ENCODE assay signal across 12 mouse cellular contexts in genomic region chr2:167302031-167302430, GRCm38 (mm10). TPM values are rescaled to one million over a fixed set of nuclear protein-coding genes. Genes with fewer than 3 reads are reported as not detected.
DNase-seq lines count a peak whose midpoint lies in the region; TF ChIP-seq lines count a peak whose summit lies in the region.
"Had no signal": no experiment of that assay in that cellular context is flagged by ENCODE, and none has a peak within 500 bp of the region (broad histone marks: within the 10 kb centered on the region; RNA-seq: fewer than 3 reads in every experiment).

No protein-coding gene starts in this region.

- no peak for TF ChIP-seq CTCF in gastrocnemius, adult 2 months (IDR thresholded peaks at IDR 0.05)

- intact Hi-C loops in gastrocnemius, adult 2 months (cut with DNase I) = no loop called here
- intact Hi-C loops in left cerebral cortex, postnatal 36 days (cut with DNase I) = no loop called here

- peak; percentile 8 for DNase-seq in gastrocnemius, adult 2 months
- DNase-seq in gastrocnemius, adult 18-20 months (ENCODE audit: low spot score) = no peak
- DNase-seq in left cerebral cortex, adult 18-20 months (ENCODE audit: low spot score in 2 of 2) = peak; percentile 0 to 1
- no peak for DNase-seq in left cerebral cortex, postnatal 36 days (ENCODE audit: low spot score in 2 of 2)
- peak; percentile 1 for DNase-seq in cerebellum, postnatal 36 days
- DNase-seq in layer of hippocampus, adult 8-10 months (ENCODE audit: low spot score in 2 of 2) = peak; percentile 1 to 2
- no peak for DNase-seq in spleen, postnatal 36 days (ENCODE audit: low spot score in 2 of 2)
- DNase-seq: right cerebral cortex, postnatal 14 days had no signal

- no peak overlapping the region for H3K27ac ChIP-seq in gastrocnemius, adult 2 months
- H3K27ac ChIP-seq: embryonic facial prominence, embryonic 12.5 days; hindbrain, embryonic 14.5 days; liver, embryonic 15.5 days had no signal

- no peak overlapping the region for H3K4me3 ChIP-seq in gastrocnemius, adult 2 months
- H3K4me3 ChIP-seq: embryonic facial prominence, embryonic 12.5 days; heart, embryonic 13.5 days; liver, embryonic 15.5 days had no signal

RNA-seq across cellular contexts. Expression of gene B4galt5, which starts 47.0 kb away (rescaled TPM):
- 10 to 100 TPM in 1 of 2 experiments, 1 to 10 TPM in 1; 7.8 to 10.6 TPM for total RNA-seq in gastrocnemius, adult 2 months (2021)
- 1 to 10 TPM; 6.9 to 7.9 TPM for total RNA-seq in gastrocnemius, adult 18-20 months (2021)
- 10 to 100 TPM; 54.3 to 54.8 TPM for total RNA-seq in left cerebral cortex, adult 18-20 months (2021)
- total RNA-seq in left cerebral cortex, postnatal 36 days (2021) = 10 to 100 TPM; 47.9 to 54.0 TPM
- total RNA-seq in layer of hippocampus, adult 8-10 months (2022) = 10 to 100 TPM; 34.6 to 43.0 (median 39.7) TPM

Comparison
In these comparisons a context has a peak if more than half of its experiments do, and no peak if none do; other contexts are left out.
1. DNase-seq: peak in gastrocnemius, adult 2 months (single experiment), left cerebral cortex, adult 18-20 months (2 of 2), cerebellum, postnatal 36 days (2 of 2) and layer of hippocampus, adult 8-10 months (2 of 2); none in gastrocnemius, adult 18-20 months (single experiment), left cerebral cortex, postnatal 36 days (0 of 2) and spleen, postnatal 36 days (0 of 2).